Mouse (Mus musculus) cerebellum, adult 11 months (tissue): ENCODE measurements around the gene Tas2r131.
"Not testable (repeated sequence)": the region's sequence is repeated elsewhere in the genome, so short reads cannot be mapped to it uniquely, and the experiment has no call there.

Source experiments
- DNase-seq: peaks from one replicate; pipeline ENCODE4 v3.0.0; 2022

Tas2r131 gene

DNA sequence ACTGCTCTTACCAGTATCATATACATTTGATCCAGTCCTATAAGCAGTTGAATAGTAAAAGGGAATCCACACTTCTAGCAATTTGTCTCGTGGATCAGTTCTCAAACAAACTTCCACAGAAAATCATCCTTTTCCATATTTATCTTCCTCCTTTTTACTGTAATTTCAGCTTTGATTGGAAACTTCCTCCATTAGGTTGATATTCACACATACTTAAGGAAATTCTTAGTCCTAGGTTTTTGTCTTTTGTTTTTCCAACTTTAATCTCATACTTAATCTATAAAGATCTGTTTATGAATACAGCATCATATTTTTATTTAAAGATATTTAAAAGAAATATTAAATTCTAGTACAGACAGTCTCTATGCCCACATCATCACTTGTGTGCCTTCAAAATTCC is at the start of gene Tas2r131:
Gene Tas2r131 (minus strand): TSS at position 101 of the 400 bp plus-strand sequence.
- no peak for DNase-seq

DNA sequence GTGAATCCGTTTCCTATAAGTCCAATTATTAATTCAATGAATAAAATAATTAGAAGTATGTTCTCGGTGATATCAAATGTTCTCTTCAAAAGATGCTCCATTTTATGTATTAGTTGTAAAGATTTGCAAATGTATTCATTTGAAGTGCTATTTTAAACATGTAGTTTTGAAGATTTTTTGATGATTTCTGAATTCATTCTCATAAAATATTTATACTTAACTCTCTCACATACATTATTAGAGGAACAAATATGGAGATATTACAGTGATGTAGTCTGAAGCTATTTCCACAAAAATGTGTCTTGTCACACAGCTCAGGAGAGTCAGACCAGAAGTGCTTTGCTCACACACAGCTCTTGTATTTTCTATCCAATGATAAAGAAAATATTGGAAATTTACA is 23.1 kb upstream of the Tas2r131 start, which contains the start of gene Tas2r109:
Gene Tas2r109 (minus strand): TSS at position 101 of the 400 bp plus-strand sequence.
- no peak for DNase-seq

DNA sequence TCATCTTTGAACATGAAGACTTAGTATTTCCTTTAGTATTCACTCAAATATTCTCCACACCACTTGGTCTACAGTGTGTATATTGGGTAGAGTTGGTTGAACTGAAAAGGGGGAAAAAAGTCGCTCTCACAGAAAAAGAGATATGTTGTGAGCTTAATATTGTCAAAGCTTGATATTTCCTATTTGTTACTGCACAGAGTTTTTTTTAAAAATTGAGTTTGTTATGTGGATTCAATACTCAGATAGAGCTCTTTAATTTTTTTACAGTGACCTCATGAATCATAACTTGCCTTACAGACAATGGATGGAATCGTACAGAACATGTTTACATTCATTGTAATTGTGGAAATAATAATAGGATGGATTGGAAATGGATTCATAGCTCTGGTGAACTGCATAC is 6.9 kb downstream of the Tas2r131 start, which contains the start of gene Tas2r129:
Gene Tas2r129 (plus strand): TSS at position 301 of the 400 bp plus-strand sequence.
- DNase-seq: no peak

- DNase-seq: not testable (repeated sequence)
Measured at GRCm38 (mm10) chr6:132941376-132941775, 16.3 kb downstream of the Tas2r131 start.

GRCm38 (mm10) chr6:132909351-132909750 is 48.4 kb downstream of the Tas2r131 start, which contains the start of gene Tas2r125:
Tas2r125 (plus strand) TSS chr6:132909651.
- DNase-seq: no peak
